Mouse (Mus musculus) CH12.LX (cell line): ENCODE results near the gene Igsf21. TPM values are rescaled to one million over a fixed set of nuclear protein-coding genes. Genes with fewer than 3 reads are reported as not detected.

ENCODE experiments used
- DNase-seq: peaks from one replicate; pipeline ENCODE4 v3.0.0-alpha.2; 2013; ENCODE audit errors: extremely low read depth
- H3K27ac ChIP-seq: 2 replicates; pipeline ENCODE4 v1.5.1; 2012; ENCODE audit warnings: low read depth, mild to moderate bottlenecking, control low read depth, moderate library complexity; ENCODE audit not compliant: insufficient read depth
- H3K27me3 ChIP-seq: replicated peaks from 2 replicates; pipeline ENCODE3; 2012; ENCODE audit warnings: inconsistent platforms
- H3K36me3 ChIP-seq, 2 experiments: replicated peaks in 1 of 2; 2 replicates each; pipeline versions ENCODE3 to v1.6.1; 2012; ENCODE audit warnings: inconsistent platforms in 1 of 2, low read length in 1 of 2, mild to moderate bottlenecking in 1 of 2, mixed read lengths in 1 of 2, moderate library complexity in 1 of 2; ENCODE audit not compliant: control insufficient read depth in 1 of 2, insufficient read depth in 1 of 2
- H3K4me1 ChIP-seq, 2 experiments: 2 replicates each; pipeline ENCODE4 v1.6.1; 2012; ENCODE audit warnings: inconsistent platforms in 1 of 2, moderate library complexity in 1 of 2; ENCODE audit not compliant: insufficient read depth in 2 of 2, control insufficient read depth in 1 of 2
- H3K4me2 ChIP-seq: 2 replicates; pipeline ENCODE4 v1.6.1; 2012; ENCODE audit warnings: low read depth, mild to moderate bottlenecking, control low read depth; ENCODE audit not compliant: poor library complexity, insufficient read depth, severe bottlenecking
- H3K4me3 ChIP-seq, 3 experiments: fragments of 150-350 bp in 1 of 3; sonication (generic) in 1 of 3; replicated peaks in 1 of 3; 2 replicates each; pipeline versions ENCODE3 to v1.5.1; 2011 to 2012; ENCODE audit warnings: low read depth in 2 of 3, low read length in 2 of 3, mild to moderate bottlenecking in 2 of 3, moderate library complexity in 2 of 3, control low read depth in 1 of 3, improper control_type of control experiment in 1 of 3, inconsistent platforms in 1 of 3, mixed read lengths in 1 of 3; ENCODE audit not compliant: poor library complexity in 1 of 3
- H3K79me2 ChIP-seq: replicated peaks from 2 replicates; pipeline ENCODE4 v1.6.1; 2012; ENCODE audit warnings: mild to moderate bottlenecking, moderate library complexity; ENCODE audit not compliant: control insufficient read depth, poor library complexity, insufficient read depth, severe bottlenecking; ENCODE audit errors: extremely low read depth
- H3K9ac ChIP-seq: 2 replicates; pipeline ENCODE4 v1.6.1; 2012; ENCODE audit warnings: low read depth, mild to moderate bottlenecking, control low read depth, moderate library complexity; ENCODE audit not compliant: insufficient read depth
- H3K9me3 ChIP-seq: replicated peaks from 2 replicates; pipeline ENCODE3; 2012; ENCODE audit warnings: low read length, inconsistent platforms, mixed read lengths
- GABPA ChIP-seq: IDR thresholded peaks from 2 replicates; pipeline ENCODE4 v1.6.1; 2012; ENCODE audit warnings: low read depth, low read length, improper control_type of control experiment, inconsistent platforms; ENCODE audit not compliant: insufficient replicate concordance
- IRF4 ChIP-seq: IDR thresholded peaks from 2 replicates; pipeline ENCODE4 v1.6.1; 2014; ENCODE audit warnings: low read depth, mild to moderate bottlenecking, inconsistent platforms, low read length, improper control_type of control experiment
- MAFK ChIP-seq: IDR thresholded peaks from 2 replicates; pipeline ENCODE4 v1.6.1; 2011; ENCODE audit warnings: low read length, improper control_type of control experiment; ENCODE audit not compliant: insufficient replicate concordance
- MYC ChIP-seq: IDR thresholded peaks from 2 replicates; pipeline ENCODE4 v1.6.1; 2011; ENCODE audit warnings: low read depth, mild to moderate bottlenecking, improper control_type of control experiment, low read length
- NELFE ChIP-seq: IDR thresholded peaks from 2 replicates; pipeline ENCODE4 v1.6.1; 2011; ENCODE audit warnings: low read depth, low read length, improper control_type of control experiment
- PAX5 ChIP-seq: IDR thresholded peaks from 2 replicates; pipeline ENCODE4 v1.6.1; 2012; ENCODE audit warnings: low read length, inconsistent platforms, mixed read lengths
- TBP ChIP-seq: conservative IDR thresholded peaks from 2 replicates; pipeline ENCODE4 v1.6.1; 2011; ENCODE audit warnings: low read depth, low read length, improper control_type of control experiment
- USF2 ChIP-seq: conservative IDR thresholded peaks from 2 replicates; pipeline ENCODE4 v1.6.1; 2011; ENCODE audit warnings: low read depth, low read length, improper control_type of control experiment
- ZKSCAN1 ChIP-seq: IDR thresholded peaks from 2 replicates; pipeline ENCODE4 v1.6.1; 2012; ENCODE audit warnings: low read depth, inconsistent platforms, low read length, improper control_type of control experiment, borderline replicate concordance
- ZNF384 ChIP-seq: IDR thresholded peaks from 2 replicates; pipeline ENCODE4 v1.6.1; 2012; ENCODE audit warnings: low read depth, low read length, improper control_type of control experiment, inconsistent platforms
- dilution Hi-C: fragments of 300-500 bp; cut with MboI; formaldehyde crosslinking; loops from 2 replicates; pipeline ENCODE4 v1.14.3; 2020; ENCODE audit warnings: low sequenced_read_pairs; ENCODE audit not compliant: extremely low pct_unique_long_range_greater_than_20kb, extremely low pct_ligation_motif_present
- in situ Hi-C: fragments of 300-500 bp; cut with MboI; formaldehyde crosslinking; loops from 3 replicates; pipeline ENCODE4 v1.14.3; 2019; ENCODE audit warnings: low sequenced_read_pairs, low pct_ligation_motif_present, low pct_unique_long_range_greater_than_20kb, mixed read lengths
- polyA plus RNA-seq: library from polyadenylated mRNA; unstranded; fragments of >175 nt; gene quantifications from 2 replicates; pipeline ENCODE4 v1.2.1, GENCODE M21; 2012; ENCODE audit warnings: low read depth; ENCODE audit not compliant: insufficient read length
- total RNA-seq, 2 experiments: library from RNA; depleted of rRNA; stranded (reverse); fragments of 300-350 nt in 1 of 2; fragments of >200 nt in 1 of 2; gene quantifications; 2 replicates each; pipeline ENCODE4 v1.2.3; 2012 to 2014

Gene Igsf21
- total and polyA plus RNA-seq, 3 experiments: not detected

- Histone ChIP-seq H3K27ac (no peak overlapping the region), H3K4me3 (no peak overlapping the region), H3K9ac (no peak overlapping the region), H3K4me2 (no peak overlapping the region), H3K36me3 (no peaks in the 10 kb centered on the region), H3K27me3 (peaks cover 3% of the 10 kb centered on the region), H3K4me1 (no peaks in the 10 kb centered on the region), H3K9me3 (peaks cover 37% of the 10 kb centered on the region), H3K79me2 (no peaks in the 10 kb centered on the region)
- in situ Hi-C loops: no loop called here
- TF ChIP-seq USF2 (no peak), GABPA (no peak), NELFE (no peak), IRF4 (no peak)
- no peak for DNase-seq
- dilution Hi-C loops: no loop called here
These were observed 44.4 kb downstream of the Igsf21 start for GRCm38 (mm10) chr4:140202196-140202595.

GRCm38 (mm10) chr4:140200296-140200695, 46.3 kb downstream of the Igsf21 start:
- Histone ChIP-seq H3K36me3 (no peaks in the 10 kb centered on the region), H3K4me2 (no peak overlapping the region), H3K27ac (no peak overlapping the region), H3K9ac (no peak overlapping the region), H3K4me1 (no peaks in the 10 kb centered on the region), H3K9me3 (peaks cover 32% of the 10 kb centered on the region), H3K27me3 (peaks cover 8% of the 10 kb centered on the region), H3K4me3 (no peak overlapping the region), H3K79me2 (no peaks in the 10 kb centered on the region)
- no peak for DNase-seq
- dilution Hi-C loops (no loop called here), in situ Hi-C loops (no loop called here)
- TF ChIP-seq ZKSCAN1 (no peak), MYC (no peak), MAFK (no peak), PAX5 (no peak), TBP (no peak)

DNA sequence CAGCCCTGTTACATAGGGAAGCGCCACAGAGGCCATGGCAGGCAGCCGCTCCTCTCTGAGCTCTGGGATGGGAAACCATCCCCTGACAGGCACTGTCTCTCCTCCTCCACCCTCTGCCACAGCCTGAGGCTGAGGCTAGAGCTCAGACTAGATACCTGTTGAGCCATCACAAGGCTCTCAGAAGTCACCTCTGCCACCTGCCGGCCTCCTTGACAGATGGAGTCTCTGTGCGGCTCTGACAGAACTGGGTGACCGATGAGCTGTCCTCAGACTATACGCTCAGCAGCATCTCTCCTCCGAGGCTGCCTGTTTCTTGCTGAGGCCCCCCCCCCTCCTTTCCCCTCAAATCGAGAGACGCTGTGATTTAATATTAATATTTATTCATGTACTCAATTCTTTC, 49.9 kb downstream of the Igsf21 start:
- H3K79me2 ChIP-seq: no peaks in the 10 kb centered on the region
- no peaks in the 10 kb centered on the region for H3K4me1 ChIP-seq
- H3K9me3 ChIP-seq: peaks cover 8% of the 10 kb centered on the region
- no peaks in the 10 kb centered on the region for H3K36me3 ChIP-seq
- dilution Hi-C loops: no loop called here
- TF ChIP-seq ZNF384: no peak
- TF ChIP-seq, all 38 proteins: peak for 0
- Histone ChIP-seq H3K4me3 (no peak overlapping the region), H3K27me3 (peaks cover 15% of the 10 kb centered on the region), H3K27ac (no peak overlapping the region), H3K4me2 (no peak overlapping the region), H3K9ac (no peak overlapping the region)
- no peak for DNase-seq
- in situ Hi-C loops: no loop called here
